In the genomic region with DNA sequence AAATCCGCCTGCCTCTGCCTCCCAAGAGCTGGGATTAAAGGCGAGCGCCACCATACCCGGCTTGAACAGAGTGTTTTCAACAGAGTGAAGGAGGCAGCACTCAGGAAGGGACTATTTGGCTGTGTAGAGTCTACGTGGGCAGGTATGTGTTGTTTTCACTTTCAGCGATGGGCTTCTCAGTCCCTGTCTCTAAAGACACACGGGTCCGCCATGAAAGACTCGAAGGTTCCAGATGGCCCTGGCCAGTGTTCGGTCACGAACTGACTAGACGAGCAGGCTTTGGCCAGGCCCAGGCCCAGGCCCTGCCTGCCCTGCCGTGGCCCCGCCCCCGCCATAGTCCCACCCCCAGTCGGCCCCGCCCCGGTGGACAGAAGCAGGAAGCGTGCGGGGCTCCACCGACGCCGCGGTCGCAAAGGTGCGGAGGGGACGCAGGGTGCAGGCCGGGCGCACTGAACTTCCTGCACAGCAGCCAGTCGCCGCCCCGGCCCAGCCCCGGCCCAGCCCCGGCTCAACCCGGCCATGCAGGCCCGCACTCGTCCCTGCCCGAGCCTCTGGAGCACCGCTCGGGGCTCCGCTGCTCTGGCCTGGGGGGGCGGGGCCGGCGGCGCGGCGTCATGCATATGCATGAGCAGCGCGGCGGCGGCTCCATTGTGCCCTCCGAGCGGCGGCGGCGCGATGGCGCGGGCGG, we compare ENCODE assay signal across 8 mouse cellular contexts. TPM values are rescaled to one million over a fixed set of nuclear protein-coding genes. Genes with fewer than 3 reads are reported as not detected.
DNase-seq lines count a peak whose midpoint lies in the region; ATAC-seq and TF ChIP-seq lines count a peak whose summit lies in the region.

A gene (plus strand): TSS at position 349 of the 688 bp plus-strand sequence.

- peak within 1 kb of the TSS; percentile 76 for H3K4me3 ChIP-seq in bone marrow macrophage, adult 2 months (ENCODE audit: insufficient read depth, low read length)
- peak within 1 kb of the TSS; percentile 81 for H3K4me3 ChIP-seq in embryonic fibroblast, embryonic 13.5 days (ENCODE audit: insufficient read depth, low read length)
- peak within 1 kb of the TSS; percentile 87 for H3K4me3 ChIP-seq in heart, embryonic 10.5 days
- H3K4me3 ChIP-seq in kidney, embryonic 16.5 days (ENCODE audit: low read length): peak within 1 kb of the TSS; percentile 95
- H3K4me3 ChIP-seq in liver, adult 2 months (ENCODE audit: insufficient read depth, low read depth, low read length): peak within 1 kb of the TSS; percentile 99
- H3K4me3 ChIP-seq in myocyte: peak within 1 kb of the TSS; percentile 50

- DNase-seq in A20 (ENCODE audit: low read depth, low spot score): peak; percentile 97
- DNase-seq in heart, embryonic 10.5 days (ENCODE audit: low spot score): peak; percentile 97
- DNase-seq in liver, adult 2 months (ENCODE audit: extremely low read depth, low read depth, low spot score): peak; percentile 76
- DNase-seq in splenic B cell, adult 2 months (ENCODE audit: low read depth, low spot score): peak; percentile 93

- peak within 1 kb of the TSS; percentile 90 for H3K9ac ChIP-seq in kidney, embryonic 16.5 days (replicated peaks; ENCODE audit: low read length)
- H3K9ac ChIP-seq in liver, adult 2 months (ENCODE audit: low read depth, low read length): peak within 1 kb of the TSS; percentile 96

- 0 out of 2 replicates have a peak, but pooled peaks have one; percentile 24 for TF ChIP-seq POLR2A in bone marrow macrophage, adult 2 months (IDR thresholded peaks at IDR 0.05; ENCODE audit: borderline replicate concordance, low read depth, low read length)
- TF ChIP-seq POLR2A in embryonic fibroblast, embryonic 13.5 days (IDR thresholded peaks at IDR 0.05; ENCODE audit: low read depth, low read length): peak; percentile 96
- TF ChIP-seq POLR2A in liver, adult 2 months (IDR thresholded peaks at IDR 0.05; ENCODE audit: extremely low read depth, insufficient read depth, low read length): peak; percentile 66
- peak; percentile 78 for TF ChIP-seq POLR2A in myocyte (IDR thresholded peaks at IDR 0.05; ENCODE audit: insufficient read length, low read depth)

- peaks cover 26% of the 10 kb centered on the region; the same call in 1 of the 2 replicates for H3K79me2 ChIP-seq in liver, adult 2 months (ENCODE audit: control insufficient read depth, insufficient read depth, low read length)
- H3K79me2 ChIP-seq in myocyte (ENCODE audit: control insufficient read depth, insufficient read depth): peaks cover 24% of the 10 kb centered on the region

- WGBS in heart, embryonic 10.5 days: 10% methylated on average over 59 of the region's 60 CpGs
- 8% methylated on average over 40 of the region's 60 CpGs for WGBS in kidney, embryonic 16.5 days
- WGBS in liver, adult 2 months: 6% methylated on average over 60 of the region's 60 CpGs

- peaks cover 29% of the 10 kb centered on the region for H3K4me1 ChIP-seq in bone marrow macrophage, adult 2 months (ENCODE audit: control insufficient read depth, insufficient read depth, low read length)
- H3K4me1 ChIP-seq in embryonic fibroblast, embryonic 13.5 days (ENCODE audit: control insufficient read depth, insufficient read depth, low read length): no peaks in the 10 kb centered on the region
- H3K4me1 ChIP-seq in heart, embryonic 10.5 days: peaks cover 20% of the 10 kb centered on the region
- peaks cover 12% of the 10 kb centered on the region for H3K4me1 ChIP-seq in kidney, embryonic 16.5 days (ENCODE audit: insufficient read depth, low read length)
- peaks cover 11% of the 10 kb centered on the region for H3K4me1 ChIP-seq in liver, adult 2 months (ENCODE audit: control insufficient read depth, insufficient read depth, low read length)

- H3K36me3 ChIP-seq in heart, embryonic 10.5 days: peaks cover 19% of the 10 kb centered on the region
- no peaks in the 10 kb centered on the region for H3K36me3 ChIP-seq in kidney, embryonic 16.5 days (ENCODE audit: insufficient read depth, low read length)
- H3K36me3 ChIP-seq in liver, adult 2 months (ENCODE audit: control insufficient read depth, insufficient read depth, low read length): no peaks in the 10 kb centered on the region
- H3K36me3 ChIP-seq in myocyte (ENCODE audit: control insufficient read depth, insufficient read depth): no peaks in the 10 kb centered on the region
- no peaks in the 10 kb centered on the region for H3K36me3 ChIP-seq in splenic B cell, adult 2 months (ENCODE audit: control insufficient read depth, insufficient read depth, low read length, poor library complexity, severe bottlenecking)

- H3K27me3 ChIP-seq in heart, embryonic 10.5 days (ENCODE audit: insufficient read depth, poor library complexity, severe bottlenecking): no peaks in the 10 kb centered on the region
- no peaks in the 10 kb centered on the region for H3K27me3 ChIP-seq in kidney, embryonic 16.5 days (ENCODE audit: insufficient read depth, low read length)
- H3K27me3 ChIP-seq in liver, adult 2 months (ENCODE audit: control insufficient read depth, insufficient read depth, low read length): no peaks in the 10 kb centered on the region
- H3K27me3 ChIP-seq in myocyte (ENCODE audit: control insufficient read depth, insufficient read depth, insufficient read length): no peaks in the 10 kb centered on the region
- no peaks in the 10 kb centered on the region for H3K27me3 ChIP-seq in splenic B cell, adult 2 months (ENCODE audit: control insufficient read depth, insufficient read depth, low read length, poor library complexity, severe bottlenecking)

- peak; percentile 99 for ATAC-seq in kidney, embryonic 16.5 days (ENCODE audit: low FRiP score, low TSS enrichment)

- TF ChIP-seq CTCF in bone marrow macrophage, adult 2 months (IDR thresholded peaks at IDR 0.05; ENCODE audit: low read depth, low read length): no peak
- TF ChIP-seq CTCF in embryonic fibroblast, embryonic 13.5 days (IDR thresholded peaks at IDR 0.05; ENCODE audit: borderline replicate concordance, insufficient read depth, low read length): no peak
- TF ChIP-seq CTCF in liver, adult 2 months (IDR thresholded peaks at IDR 0.05; ENCODE audit: low read depth, low read length): no peak

- peak within 1 kb of the TSS; percentile 95 for H3K27ac ChIP-seq in bone marrow macrophage, adult 2 months (ENCODE audit: insufficient read depth, low read depth, low read length)
- peak within 1 kb of the TSS; percentile 66 for H3K27ac ChIP-seq in embryonic fibroblast, embryonic 13.5 days (ENCODE audit: insufficient read depth, low read length)
- H3K27ac ChIP-seq in heart, embryonic 10.5 days: peak within 1 kb of the TSS; percentile 90
- H3K27ac ChIP-seq in kidney, embryonic 16.5 days (ENCODE audit: low read length): peak within 1 kb of the TSS; percentile 97
- H3K27ac ChIP-seq in liver, adult 2 months (replicated peaks; ENCODE audit: insufficient read depth, low read depth, low read length): peak within 1 kb of the TSS; percentile 90

- H3ac ChIP-seq in myocyte (ENCODE audit: control insufficient read depth, insufficient read length): peak within 1 kb of the TSS; percentile 80

- H3K9me3 ChIP-seq in heart, embryonic 10.5 days: no peaks in the 10 kb centered on the region
- H3K9me3 ChIP-seq in kidney, embryonic 16.5 days (ENCODE audit: low read length): no peaks in the 10 kb centered on the region

- H3K4me2 ChIP-seq in kidney, embryonic 16.5 days (replicated peaks; ENCODE audit: low read depth, low read length): peak within 1 kb of the TSS; percentile 85
- peak within 1 kb of the TSS; percentile 73 for H3K4me2 ChIP-seq in myocyte (ENCODE audit: low read depth)

TF ChIP-seq in myocyte, 11 proteins besides CTCF, POLR2A, EP300 and RAD21:
- TF ChIP-seq CEBPB (IDR thresholded peaks at IDR 0.05; ENCODE audit: insufficient read depth, poor library complexity, severe bottlenecking) (no peak), MYOD1 (IDR thresholded peaks at IDR 0.05; ENCODE audit: control insufficient read depth in 1 of 3, insufficient read length in 2 of 3, low read depth in 2 of 3) (no peak), MYOG (IDR thresholded peaks at IDR 0.05; ENCODE audit: control insufficient read depth in 1 of 3, insufficient read depth in 1 of 3, insufficient read length in 2 of 3, low read depth in 2 of 3) (peak in 2 of 3 experiments; percentile 11 to 12), SRF (IDR thresholded peaks at IDR 0.05; ENCODE audit: control insufficient read depth, insufficient read length, low read depth) (peak; percentile 72), POLR2AphosphoS2 (IDR thresholded peaks at IDR 0.05; ENCODE audit: insufficient read length, low read depth) (peak; percentile 82), E2F4 (IDR thresholded peaks at IDR 0.05; ENCODE audit: insufficient read depth) (no peak), REST (IDR thresholded peaks at IDR 0.05; ENCODE audit: insufficient read depth, insufficient read length) (no peak), USF1 (IDR thresholded peaks at IDR 0.05; ENCODE audit: low read depth) (no peak)

RNA-seq across cellular contexts. Expression of the gene that starts here (rescaled TPM):
- polyA plus RNA-seq in bone marrow macrophage, adult 2 months (2012; ENCODE audit: insufficient read depth, insufficient read length, missing spikeins): 89.7 and 107 TPM in 2 replicates
- polyA plus RNA-seq in embryonic fibroblast, embryonic 13.5 days (2011; ENCODE audit: insufficient read length, low read depth, missing spikeins): 18.5 and 22.0 TPM in 2 replicates
- polyA plus RNA-seq in heart, embryonic 10.5 days (2016; fragmentation: Nextera tagmentation; extraction: Ambion mirVana): 8.1 and 10.2 TPM in 2 replicates
- polyA plus RNA-seq in kidney, embryonic 16.5 days (2015; fragmentation: Nextera tagmentation; extraction: Ambion mirVana): 11.7 and 12.5 TPM in 2 replicates
- 3.0 and 4.4 TPM in 2 replicates for total RNA-seq in liver, adult 2 months (2014; rRNA removed)
- polyA plus RNA-seq in liver, adult 2 months (2012; rRNA removed): 14.7 and 15.2 TPM in 2 replicates
- 37.1 TPM for polyA plus RNA-seq in myocyte (2012; fragmentation: generic; extraction: Trizol)

Comparison
In these comparisons a context has a peak if more than half of its experiments do, and no peak if none do; other contexts are left out.
1. Peak in every context shown above with its lines: DNase-seq, ATAC-seq, H3K4me3 ChIP-seq and H3K27ac ChIP-seq.
2. POLR2A ChIP-seq: peak in every context shown above with its lines; median percentile 96 in embryonic fibroblast, embryonic 13.5 days; 78 in myocyte; 66 in liver, adult 2 months; 24 in bone marrow macrophage, adult 2 months.